Mouse (Mus musculus) cerebellum, adult 9-10 months (tissue): ENCODE results near the gene Ttll5.

ENCODE experiments used
- DNase-seq: peaks from one replicate; pipeline ENCODE4 v3.0.0; 2022

Ttll5 gene

GRCm38 (mm10) chr12:85848164-85848958, 23.9 kb downstream of the Ttll5 start:
- DNase-seq = peak; percentile 33

GRCm38 (mm10) chr12:85850661-85851060, 26.2 kb downstream of the Ttll5 start:
- DNase-seq = no peak

GRCm38 (mm10) chr12:85853836-85854235, 29.4 kb downstream of the Ttll5 start:
- DNase-seq = no peak

DNA sequence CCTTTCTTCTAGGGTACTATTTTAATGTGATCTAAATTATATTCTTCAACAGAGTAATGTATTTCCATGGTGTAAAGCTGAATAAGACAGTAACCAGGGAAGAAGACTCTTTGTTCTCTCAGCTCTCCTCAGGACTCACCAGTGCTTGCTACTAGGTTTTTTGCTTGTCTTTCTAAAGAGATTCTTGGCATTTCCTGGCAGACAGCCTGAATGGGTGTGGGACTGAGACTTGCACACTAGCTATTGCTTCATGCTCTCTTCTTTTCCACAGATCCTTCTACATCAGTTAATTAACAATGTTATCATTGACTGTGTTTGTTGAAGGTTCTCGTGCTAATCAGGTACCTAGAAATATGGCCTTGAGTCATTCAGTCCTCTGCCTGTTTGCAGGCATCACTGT, 29.8 kb downstream of the Ttll5 start:
- DNase-seq = no peak

GRCm38 (mm10) chr12:85857300-85857699, 32.8 kb downstream of the Ttll5 start:
- DNase-seq = no peak

GRCm38 (mm10) chr12:85859111-85859510, 34.7 kb downstream of the Ttll5 start:
- no peak for DNase-seq

DNA sequence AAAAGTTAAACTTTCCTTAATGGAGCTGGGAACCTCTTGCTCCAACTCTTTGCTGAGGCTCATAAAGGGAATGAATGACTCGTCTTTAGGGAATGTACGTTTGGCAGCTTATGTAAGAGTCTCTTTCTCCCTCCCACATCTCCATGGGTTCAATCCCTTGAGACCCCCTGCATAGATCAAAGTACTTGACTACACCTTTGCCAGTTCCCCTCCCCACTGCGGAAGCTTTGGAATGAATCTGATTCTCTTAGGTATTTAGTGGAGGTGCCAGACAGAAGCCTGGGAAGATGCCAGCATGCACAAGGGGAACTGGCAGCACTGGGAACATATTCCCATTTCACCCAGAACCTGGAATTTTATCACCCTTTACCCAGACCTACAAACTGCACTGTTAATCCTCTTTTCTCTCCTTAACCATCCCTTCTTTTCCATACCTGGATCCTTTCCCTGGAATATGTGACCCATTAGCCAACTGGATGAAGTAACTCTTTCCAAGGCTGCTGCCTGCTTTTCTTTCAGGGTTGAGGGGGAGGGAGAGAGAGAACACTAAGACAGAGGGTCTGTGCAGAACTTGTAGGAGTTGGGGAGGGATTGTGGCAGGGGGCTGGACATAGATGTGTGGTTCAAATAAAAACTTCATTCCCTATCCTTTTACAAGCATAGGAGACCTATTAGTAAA, 35.2 kb downstream of the Ttll5 start:
- peak; percentile 44 for DNase-seq

- DNase-seq = peak; percentile 56
Observed at GRCm38 (mm10) chr12:85862514-85862913, 38.1 kb downstream of the Ttll5 start.

- peak; percentile 27 for DNase-seq
Observed at GRCm38 (mm10) chr12:85865526-85865925, 41.1 kb downstream of the Ttll5 start.

GRCm38 (mm10) chr12:85866624-85867023, 42.2 kb downstream of the Ttll5 start:
- no peak for DNase-seq

GRCm38 (mm10) chr12:85867125-85867524, 42.7 kb downstream of the Ttll5 start:
- no peak for DNase-seq

DNA sequence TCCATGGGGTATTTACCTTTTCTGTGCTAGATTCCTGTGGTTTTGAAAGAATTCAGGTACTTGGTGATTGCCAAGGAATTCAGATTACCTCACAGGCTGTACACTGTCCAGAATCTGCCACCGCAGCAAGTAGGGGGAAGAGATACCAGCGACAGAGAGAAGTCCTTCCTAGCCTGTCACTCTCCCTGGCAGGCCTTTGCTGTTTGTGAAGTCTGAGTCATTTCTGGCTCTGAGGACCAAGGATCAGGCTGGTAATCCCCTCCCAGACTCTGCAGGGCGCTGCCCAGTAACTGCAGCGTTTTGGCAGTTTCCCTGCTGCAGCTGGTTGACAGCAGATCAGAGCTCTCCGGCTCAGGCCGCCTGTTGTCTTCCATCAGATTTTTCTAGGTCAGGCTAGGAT, 45.0 kb downstream of the Ttll5 start:
- peak; percentile 85 for DNase-seq

DNA sequence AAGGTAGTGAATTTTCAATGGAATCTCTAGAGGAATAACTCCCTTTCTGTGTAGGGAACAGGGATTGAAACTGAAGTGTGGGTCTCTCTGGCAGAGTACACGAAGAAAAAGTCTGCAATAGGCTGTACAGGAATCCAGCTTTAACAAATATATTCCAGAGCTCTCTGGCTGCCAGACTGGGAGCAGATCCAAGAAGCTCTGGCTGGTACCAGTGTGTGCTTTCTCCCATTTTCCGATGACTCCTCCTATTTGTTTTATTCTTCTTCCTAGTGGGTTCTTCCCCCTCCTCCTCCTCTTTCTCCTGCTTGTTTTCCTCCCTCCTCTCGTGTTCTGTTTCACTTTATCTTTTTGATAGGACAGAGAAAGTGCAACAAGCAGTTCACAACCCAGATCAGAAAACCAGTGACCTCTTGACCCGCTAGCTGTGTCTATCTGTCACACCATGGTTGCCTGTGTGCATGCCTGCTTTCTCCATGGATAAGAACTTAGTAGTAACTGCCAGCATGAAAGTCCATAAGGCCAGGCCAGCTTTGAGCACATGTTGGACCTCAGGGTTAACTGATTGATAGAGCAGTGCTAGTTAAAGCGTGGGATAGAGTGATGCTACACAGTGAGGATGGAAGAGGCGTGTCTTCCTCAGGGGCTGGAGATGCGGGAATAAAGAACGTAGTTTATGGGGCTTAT, 55.3 kb downstream of the Ttll5 start:
- peak; percentile 23 for DNase-seq

DNA sequence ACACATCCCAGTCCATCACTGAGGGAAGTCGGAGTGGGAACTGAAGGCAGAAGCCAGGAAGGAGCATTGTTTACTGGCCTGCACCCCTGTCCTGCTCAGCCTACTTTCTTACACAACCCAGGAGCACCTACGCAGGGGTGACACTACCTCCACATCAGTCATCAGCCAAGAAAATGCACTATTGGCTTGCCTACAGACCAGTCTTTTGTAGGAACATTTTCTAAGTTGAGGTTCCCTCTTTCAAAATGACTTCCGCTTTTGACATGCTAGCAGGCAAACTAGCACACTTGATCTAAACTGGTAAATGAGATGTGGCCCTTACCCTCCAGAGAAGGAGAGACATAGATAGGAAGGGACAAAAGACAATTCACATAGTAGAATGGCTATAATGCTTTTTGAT, 60.6 kb downstream of the Ttll5 start:
- DNase-seq = no peak

DNA sequence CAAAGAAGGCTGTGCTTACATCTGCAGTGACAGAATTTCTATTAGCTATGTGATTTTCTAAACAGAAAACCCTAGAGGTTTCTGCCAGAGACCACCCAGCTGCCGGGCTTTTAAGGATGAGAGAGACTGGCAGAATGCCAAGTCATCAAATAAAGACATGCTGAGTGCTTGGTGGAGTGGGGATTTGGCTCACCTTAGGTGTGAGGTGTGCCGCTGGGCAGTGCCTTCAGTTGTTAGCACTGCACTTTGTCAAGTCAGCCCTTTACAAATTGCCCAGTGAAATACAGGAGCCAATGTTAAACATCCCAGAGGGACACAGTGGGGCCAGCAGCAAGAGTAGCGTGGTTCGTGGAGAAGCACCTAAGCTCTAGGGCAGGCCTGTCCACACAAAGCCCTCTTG, 65.6 kb downstream of the Ttll5 start:
- no peak for DNase-seq

- no peak for DNase-seq
Observed at GRCm38 (mm10) chr12:85903986-85904385, 79.5 kb downstream of the Ttll5 start.

DNA sequence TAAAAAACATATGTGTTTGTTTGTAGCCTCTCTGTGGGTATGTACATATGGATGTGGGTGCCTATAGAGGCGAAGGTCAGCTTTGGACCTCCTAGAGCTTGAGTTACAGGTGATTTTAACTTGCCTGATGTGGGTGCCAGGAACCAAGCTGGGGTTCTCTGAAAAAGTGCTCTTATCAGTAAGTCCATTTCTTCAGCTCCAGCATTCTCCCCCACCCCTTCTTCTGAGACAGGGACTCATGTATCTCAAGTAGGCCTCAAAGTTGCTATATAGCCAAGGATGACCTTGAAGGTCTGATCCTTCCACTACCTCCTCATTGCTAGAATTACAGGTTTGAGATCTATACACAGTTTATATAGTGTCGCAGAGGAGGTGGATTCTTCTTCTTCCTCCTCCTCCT, 81.2 kb downstream of the Ttll5 start:
- DNase-seq = no peak

DNA sequence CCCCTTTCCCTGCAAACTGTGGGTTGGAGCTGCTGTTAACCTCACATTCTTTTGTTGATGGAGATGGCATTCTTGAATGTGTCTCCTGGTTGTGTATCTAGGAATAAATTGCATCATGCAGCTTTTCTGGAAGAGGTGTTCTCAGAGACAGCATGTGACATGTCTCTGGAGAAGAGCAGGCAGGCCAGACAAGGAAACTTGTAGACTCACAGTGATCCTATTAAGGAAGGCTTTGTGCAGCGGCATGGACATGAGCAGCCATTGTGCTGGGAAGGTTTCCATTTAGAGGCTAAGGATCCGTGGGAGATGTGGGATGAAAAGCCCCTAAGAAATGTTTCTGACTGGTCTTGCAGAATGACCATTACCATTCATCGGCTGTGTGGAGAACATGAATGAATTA, 83.4 kb downstream of the Ttll5 start:
- no peak for DNase-seq

GRCm38 (mm10) chr12:85910811-85911210, 86.4 kb downstream of the Ttll5 start:
- no peak for DNase-seq

DNA sequence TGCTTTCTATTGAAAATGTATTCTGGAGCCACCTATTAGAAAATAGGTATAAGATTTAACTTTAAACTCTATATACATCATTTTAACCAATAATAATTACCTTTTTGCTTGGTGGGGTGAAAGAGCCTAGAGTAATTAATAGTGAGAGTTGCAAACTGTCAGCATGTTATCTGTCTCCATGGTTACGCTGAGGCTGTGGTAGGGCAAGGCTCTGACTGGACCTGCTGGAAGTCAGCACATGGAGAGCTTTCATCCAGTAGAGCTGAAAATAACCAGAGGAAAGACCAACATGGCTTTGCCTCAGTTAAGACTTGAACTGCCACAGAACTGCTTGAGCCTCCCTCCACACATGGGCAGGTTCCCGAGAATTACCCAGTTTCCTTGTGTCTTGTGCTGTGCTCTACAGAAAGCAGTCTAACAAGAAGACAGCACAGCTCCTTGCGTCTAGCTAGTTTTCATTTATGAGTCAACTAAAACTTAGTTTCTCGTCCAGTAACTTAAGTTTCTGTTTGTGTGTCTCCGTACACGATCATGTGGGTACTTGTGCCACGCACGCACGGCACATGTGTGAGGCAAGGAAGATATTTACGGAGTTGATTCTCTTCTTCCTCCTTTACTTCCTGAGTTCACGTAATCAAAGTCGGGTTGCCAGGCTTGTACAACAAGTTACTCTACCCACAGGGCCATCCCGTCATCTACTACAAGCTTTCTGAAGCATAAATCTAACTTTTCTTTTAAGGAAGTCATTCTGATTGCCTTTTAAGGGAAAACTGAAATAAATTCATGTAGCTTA, 88.4 kb downstream of the Ttll5 start:
- DNase-seq = no peak

- DNase-seq = no peak
Observed at GRCm38 (mm10) chr12:85926897-85927296, 102.4 kb downstream of the Ttll5 start.

GRCm38 (mm10) chr12:85928513-85928912, 104.1 kb downstream of the Ttll5 start:
- no peak for DNase-seq

DNA sequence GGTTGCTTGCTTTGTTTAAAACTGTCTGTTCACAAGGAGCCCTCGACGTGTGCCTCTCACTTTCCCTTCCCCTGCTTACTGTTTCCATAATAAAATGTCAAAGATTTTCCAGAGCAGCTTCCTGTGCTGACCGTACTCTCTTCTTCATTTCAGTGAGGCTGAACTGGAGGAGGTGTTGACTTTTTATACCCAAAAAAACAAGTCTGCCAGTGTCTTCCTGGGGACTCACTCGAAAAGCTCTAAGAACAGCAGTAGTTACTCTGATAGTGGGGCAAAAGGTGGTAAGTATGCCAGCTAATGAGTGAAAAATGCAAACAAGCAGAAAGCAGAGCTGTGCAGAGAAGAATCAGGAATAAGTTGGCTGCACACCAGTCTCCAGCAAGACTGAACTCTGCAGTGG, 105.3 kb downstream of the Ttll5 start:
- DNase-seq = no peak
